Mouse (Mus musculus) spleen, embryonic (tissue): ENCODE data around the gene Hras.

Experiments
- CTCF ChIA-PET: fragments of 350-600 bp; sonication (Branson Sonifier 250); formaldehyde crosslinking; loops from one replicate; lab custom pipeline; 2022; lab: Charles Lee

Hras gene

DNA sequence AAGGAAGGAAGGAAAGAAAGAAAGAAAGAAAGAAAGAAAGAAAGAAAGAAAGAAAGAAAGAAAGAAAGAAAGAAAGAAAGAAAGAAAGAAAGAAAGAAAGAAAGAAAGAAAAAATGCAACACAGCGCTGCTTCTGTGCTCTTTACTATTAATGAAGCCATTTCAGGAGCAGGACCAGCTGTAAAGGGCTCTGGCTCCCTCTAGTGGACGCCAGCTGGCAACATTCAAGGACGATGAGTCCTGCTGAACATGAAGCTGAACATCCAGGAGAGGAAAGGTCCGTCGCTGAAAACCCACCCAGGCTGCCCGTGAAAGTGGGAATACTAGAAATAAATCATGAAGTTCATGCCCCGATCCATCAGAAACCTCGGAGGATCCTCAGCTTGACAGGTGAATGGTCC, 17.6 kb downstream of the Hras start:
- CTCF ChIA-PET: interaction anchor here (0.6 to 1.3 kb wide), 4 partner anchors 103 to 234 kb away, joined by 3 to 7 read pairs (median 4); no protein-coding TSS in a partner anchor

DNA sequence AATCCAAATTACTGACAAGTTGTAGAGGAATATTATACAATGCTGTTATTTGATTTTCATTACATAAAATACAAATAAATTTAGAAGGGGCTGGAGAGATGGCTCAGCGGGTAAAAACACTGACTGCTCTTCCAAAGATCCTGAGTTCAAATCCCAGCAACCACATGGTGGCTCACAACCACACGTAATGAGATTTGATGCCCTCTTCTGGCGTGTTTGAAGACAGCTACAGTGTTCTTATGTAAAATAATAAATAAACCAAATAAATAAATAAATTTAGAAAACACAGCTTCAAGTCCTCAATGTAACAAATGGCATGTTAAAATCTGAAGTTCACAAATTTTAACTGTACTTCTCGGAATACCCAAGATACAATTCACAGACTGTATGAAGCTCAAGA, 18.7 kb downstream of the Hras start:
- CTCF ChIA-PET: interaction anchor here (0.6 to 1.3 kb wide), 4 partner anchors 40 to 273 kb away, joined by 3 to 14 read pairs (median 4); no protein-coding TSS in a partner anchor

DNA sequence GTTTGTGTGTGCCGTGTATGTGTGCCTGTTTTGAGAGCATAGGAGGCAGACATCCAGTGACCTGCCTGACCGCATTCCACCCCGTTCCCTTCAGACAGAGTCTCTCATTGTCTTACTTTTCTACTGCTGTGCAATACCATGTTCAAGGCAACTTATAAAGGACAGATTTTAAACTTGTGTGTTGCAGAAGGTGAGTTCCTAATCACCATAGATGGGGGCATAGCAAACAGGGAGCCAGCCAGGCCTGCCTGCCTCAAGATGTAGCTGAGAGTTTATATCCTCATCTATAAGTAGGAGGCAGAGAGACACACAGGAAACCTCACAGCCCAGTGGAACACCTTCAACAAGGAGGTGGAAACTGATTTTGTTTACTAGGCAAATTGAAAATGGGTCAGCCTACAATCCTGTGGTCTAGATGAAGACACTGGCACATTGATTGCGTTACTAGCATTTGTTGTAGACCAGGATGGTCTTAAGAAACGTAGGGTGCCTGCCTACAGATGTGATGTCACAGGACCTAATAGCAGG, 20.4 kb downstream of the Hras start:
- CTCF ChIA-PET: interaction anchor here (0.6 kb wide), 1 partner anchor 696 kb away, joined by 3 read pairs; no protein-coding TSS in a partner anchor

DNA sequence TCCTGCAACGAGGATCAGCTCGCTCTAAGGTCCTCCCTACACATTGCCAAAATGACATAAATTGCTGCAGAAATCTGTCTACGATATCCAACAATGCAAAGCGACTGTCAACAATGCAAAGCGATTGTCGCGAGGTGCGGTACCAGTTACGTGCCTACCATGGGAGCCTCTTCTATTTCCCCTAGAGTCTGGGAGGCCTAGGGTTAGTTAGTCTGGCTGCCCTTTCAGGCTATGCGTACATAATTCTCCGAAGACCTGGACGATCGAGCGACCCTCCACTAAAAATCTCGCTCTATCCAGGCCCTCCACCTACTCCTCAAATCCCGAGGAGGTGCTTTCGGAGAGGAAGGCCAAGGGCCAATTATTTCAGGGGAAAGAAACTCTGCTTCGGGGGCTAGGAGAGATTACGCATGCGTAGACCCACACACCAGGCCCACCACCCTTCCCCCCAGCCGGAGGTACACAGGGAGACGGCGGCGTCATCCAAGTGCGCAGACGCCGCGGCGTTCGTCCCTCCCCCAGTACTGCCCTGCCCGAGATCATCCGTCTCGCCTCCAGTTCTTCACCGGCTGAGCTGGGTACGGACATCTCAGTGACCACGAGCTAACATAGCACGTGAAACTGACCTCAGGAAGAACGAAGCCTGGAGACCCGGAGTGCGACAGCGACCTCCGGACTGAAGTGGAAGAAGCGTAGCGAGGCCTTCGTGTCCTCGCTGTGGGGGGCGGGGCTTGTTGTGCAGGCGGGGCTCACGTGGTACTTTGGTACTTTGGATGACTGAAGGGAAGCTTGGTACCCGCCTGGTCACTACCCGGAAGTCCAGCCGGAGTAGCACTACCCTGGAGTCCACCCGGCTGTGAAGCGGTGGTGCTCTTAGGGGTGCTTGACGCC, 21.4 kb downstream of the Hras start, which contains the start of gene Rnh1:
Gene Rnh1, minus strand, starts transcription at position 742 of the 891 bp plus-strand sequence.
- CTCF ChIA-PET: interaction anchor here (0.8 kb wide), 1 partner anchor 731 kb away, joined by 3 read pairs; no protein-coding TSS in a partner anchor

DNA sequence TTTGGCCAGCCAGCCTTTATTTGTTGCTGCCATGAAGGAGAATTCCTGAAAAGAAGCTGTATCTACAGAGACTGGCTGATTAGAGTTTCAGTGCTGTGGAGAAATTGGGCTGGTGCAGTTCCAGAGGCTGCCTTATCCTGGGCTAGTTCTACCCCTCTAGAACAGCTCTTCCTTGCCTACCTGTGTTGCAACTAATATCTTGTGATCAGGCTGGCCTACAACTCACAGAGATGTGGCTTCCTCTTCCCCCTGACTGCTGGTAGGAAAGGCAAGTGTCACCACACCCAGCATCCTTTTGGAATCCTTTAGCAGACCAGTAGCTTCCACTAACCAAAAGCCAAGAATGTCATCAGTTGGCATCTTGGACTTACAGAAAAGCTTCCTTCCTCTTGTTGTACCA, 23.9 kb downstream of the Hras start:
- CTCF ChIA-PET: no interaction called here

DNA sequence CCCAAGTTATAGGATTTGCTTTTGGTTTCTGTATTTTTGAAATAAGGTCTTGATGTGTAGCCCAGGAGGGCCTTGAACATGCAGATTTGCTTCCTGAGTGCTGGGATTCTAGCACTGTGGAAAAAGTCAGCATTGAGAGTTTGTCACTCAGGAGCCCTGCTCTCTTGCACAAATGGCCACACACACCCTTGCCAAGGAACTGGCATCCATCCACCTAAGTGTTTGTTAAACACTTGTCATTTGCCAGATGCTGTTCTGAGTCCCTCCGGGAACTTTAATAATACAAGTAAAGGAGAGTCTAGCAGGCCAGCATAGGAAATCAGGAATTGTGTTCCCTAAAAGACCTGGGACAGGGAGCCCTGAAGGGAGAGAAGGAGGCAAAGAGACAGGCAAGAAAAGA, 24.5 kb downstream of the Hras start:
- CTCF ChIA-PET: no interaction called here

DNA sequence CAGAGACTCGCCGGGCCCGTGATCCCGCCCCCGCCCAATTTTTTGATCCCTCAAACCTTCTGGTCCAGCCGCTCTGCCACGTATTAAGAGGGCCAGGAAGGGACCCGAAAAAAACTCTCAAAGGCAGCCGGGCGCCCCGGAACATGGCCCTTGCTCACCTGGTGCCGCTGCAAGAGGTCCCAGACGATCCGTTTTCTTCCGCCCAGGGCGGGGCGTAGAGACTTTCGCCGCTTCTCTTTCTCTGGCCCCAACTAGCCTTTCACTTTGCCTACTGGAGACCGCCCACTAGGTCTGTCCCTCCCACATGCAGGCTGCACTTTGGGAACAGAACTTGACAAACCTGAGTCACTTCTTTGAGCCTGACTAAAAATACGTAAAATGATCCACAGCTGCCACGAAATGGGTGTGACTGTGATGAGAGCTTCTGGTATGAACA, 25.3 kb downstream of the Hras start:
- CTCF ChIA-PET: interaction anchor here (0.5 kb wide), 1 partner anchor 147 kb away, joined by 11 read pairs; no protein-coding TSS in a partner anchor

DNA sequence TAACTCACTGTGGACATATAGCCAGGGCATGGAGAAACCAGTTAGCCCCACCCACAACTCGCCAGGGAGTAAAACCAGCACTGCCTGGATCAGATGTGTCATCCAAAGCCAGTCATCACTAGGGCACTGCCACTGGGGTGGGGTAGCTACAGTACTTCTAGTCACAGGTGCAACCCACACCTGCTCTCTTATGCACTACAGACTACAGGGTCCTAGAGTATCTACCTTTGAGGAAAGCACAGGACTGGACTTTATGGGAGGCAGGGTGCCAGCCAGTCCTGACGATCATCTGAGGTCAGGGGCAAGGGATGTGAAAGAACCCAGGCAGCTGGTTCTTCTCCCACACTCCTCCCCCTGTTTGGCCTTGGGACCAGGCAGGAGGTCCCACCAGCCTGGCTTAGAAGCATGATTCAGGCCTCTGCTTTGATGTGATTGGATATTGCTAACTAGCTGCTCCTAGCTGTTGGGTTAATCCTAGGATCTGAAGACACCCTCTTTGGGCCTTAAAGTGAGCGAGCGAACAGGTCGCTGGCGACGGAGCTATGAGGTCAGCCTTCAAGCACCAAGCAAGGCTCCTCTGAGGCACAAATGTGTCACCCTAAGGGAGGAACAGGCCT, 25.8 kb downstream of the Hras start:
- CTCF ChIA-PET: interaction anchor here (0.5 kb wide), 1 partner anchor 147 kb away, joined by 11 read pairs; no protein-coding TSS in a partner anchor

DNA sequence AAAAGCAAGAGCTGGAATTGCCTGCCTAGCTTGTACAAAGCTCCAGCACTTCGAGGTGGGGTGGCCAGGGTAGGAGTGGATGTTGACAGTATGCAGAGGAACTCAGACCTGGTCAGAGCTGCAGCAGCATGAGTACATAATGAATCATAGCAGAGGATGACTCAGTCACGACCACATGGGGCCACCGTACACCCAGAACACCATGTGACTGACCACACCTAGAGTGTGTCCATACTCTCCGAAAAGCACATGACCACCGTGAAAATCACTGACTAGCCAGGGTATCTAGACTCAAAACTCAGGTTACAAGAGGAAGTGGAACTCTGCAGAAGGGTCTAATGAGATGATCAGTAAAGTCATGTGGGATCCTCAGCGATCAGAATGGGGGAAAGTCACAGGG, 29.0 kb downstream of the Hras start:
- CTCF ChIA-PET: no interaction called here

DNA sequence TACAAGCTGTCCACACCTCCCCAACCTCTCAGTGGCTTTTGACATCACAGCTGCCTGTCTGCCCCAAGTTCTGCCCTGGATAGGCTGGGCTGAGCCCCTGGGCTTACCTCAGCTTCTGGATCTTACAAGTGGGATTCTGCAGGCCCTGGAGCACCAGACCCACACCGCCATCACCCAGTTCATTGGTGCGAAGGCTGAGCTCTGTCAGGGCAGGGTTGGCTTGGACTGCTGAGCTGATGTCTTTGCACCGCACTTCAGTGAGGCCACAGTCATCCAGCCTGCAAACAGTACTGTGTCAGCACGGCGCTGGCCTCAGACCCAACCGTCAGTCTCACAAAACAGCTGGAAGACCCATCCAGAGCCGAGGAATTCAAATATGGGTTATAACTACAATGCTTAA, 29.4 kb downstream of the Hras start:
- CTCF ChIA-PET: no interaction called here

DNA sequence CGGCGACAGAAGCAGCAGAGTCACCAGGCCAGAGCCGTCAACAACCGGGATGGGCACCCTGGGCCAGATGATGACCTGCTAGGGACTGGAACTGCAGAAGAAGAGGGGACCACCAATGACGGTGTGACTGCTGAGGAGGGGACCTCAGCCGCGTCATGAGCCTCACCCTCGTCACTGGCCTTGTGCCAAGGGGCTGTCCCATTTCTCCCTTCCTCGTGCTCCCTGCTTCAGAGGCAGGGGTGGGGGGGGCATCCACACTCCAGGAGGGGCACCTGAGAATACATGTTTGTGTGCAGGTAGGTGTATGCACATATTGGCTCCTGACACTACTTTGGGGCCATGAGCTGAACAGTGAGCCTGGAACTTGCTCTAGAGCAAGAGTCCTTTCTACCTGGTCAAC, 38.4 kb downstream of the Hras start:
- CTCF ChIA-PET: no interaction called here

DNA sequence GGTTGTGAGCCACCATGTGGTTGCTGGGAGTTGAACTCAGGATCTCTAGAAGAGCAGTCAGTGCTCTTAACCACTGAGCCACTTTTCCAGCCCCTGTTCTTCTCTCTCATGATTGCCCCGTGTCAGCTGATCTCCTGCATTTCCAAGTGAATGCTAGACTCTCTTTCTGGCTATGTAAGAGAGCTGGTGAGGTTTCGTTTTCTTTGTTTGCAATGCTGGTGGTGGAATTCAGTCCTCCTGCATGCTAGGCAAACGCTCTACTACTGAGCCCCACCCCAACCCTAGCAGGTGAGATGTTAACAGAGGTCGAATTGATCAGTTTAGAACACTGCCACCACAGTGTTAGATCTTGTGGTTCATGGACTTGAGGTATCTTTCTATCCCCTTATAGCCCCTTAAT, 45.2 kb downstream of the Hras start:
- CTCF ChIA-PET: no interaction called here

DNA sequence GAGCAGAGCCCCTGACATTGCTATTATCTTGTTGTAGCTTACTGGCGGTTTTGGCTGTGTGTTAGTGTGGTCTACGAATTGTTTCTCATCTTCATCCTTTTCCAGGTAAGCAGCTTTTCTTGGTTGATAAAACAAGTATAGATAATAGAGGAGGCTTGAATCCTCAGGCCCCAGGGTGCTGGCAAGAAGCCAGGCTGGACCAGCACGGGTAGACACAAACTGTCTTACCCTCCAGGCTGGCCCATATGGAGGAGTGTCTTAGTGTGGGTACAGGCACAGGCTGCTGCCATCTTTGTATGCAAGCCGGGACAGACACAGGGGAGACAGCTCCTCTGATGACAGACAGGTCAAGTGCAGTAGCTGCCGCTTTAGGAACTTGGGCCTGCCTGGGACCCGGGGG, 46.8 kb downstream of the Hras start:
- CTCF ChIA-PET: no interaction called here

DNA sequence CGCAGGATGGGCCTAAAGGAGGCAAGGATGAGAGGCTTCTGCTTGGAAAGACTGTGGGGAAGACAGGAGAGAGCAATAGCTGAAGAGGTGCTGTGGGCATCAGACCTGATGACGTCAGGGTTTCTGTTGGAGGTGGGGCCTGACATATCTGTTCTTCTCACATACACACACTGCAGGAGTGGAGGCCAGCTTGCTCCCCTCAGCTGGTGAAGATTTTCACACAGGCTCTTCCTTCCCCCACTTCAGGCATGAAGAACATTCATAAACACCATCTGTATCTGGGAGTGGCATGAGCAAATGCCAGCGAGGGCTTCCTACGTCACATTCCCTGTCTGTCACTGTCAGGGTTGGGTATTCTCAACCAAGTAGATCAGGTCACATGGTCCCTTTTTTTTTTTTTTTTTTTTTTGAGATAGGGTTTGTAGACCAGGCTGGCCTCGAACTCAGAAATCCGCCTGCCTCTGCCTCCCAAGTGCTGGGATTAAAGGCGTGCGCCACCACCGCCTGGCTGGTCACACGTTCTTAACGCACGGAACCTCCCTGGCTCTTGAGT, 47.7 kb downstream of the Hras start:
- CTCF ChIA-PET: no interaction called here

DNA sequence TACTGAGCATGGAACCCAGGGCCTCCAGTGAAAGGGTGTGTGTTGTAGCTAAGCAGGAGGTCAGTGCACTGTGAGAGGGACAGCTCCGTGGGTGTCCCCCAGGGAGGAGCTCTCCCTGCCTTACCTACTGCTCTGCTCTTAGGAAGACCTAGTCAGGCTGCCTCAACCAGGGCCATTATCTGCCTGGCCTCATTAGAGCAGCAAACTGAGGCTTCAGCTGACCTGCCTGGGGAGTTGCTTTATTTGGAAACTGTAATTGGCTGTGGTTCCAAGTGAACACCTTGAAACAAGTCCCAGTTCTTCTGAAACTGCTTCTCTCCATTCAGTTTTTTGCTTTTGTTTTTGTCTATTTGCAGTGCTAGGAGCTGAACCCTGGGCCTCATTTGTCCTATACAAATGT, 48.4 kb downstream of the Hras start:
- CTCF ChIA-PET: no interaction called here

DNA sequence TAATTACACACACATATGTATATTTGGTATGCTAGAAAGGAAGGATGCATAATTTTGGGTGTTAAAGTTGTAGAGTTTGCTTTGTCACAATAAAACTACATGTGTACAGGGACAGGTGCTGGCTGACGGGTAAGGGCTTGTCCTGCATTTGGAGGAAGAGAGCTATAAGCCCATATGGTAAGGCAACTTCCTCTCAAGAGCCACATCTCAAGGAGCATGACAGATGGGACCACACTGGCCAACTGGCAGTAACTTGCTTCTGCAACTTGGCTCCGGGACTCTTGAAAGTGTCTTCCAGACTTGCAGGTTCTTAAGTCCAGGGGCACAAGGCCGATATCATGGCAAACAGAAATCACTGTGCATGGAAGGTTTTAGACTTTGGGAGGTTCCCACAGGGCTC, 49.2 kb downstream of the Hras start:
- CTCF ChIA-PET: no interaction called here

DNA sequence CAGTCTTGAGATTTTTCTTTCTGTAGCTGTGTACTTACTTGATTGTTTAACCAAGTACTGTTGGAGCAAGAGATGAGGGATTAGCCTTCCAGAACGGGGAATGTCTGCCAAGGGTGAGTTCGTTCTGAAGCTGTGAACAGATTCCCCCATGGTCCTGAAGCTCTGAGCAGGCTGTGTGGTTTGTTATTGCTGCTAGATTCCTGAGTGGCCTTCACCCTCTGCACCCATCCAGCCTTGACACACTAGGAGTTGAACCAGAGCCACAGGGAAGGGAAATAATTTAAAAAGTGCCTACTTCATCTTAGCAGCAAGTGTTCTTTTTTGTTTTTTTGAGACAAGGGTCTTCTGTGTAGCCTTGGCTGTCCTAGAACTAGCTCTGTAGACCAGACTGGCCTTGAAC, 49.9 kb downstream of the Hras start:
- CTCF ChIA-PET: interaction anchor here (0.5 to 0.6 kb wide), 2 partner anchors 234 to 245 kb away, joined by 3 to 4 read pairs; no protein-coding TSS in a partner anchor

DNA sequence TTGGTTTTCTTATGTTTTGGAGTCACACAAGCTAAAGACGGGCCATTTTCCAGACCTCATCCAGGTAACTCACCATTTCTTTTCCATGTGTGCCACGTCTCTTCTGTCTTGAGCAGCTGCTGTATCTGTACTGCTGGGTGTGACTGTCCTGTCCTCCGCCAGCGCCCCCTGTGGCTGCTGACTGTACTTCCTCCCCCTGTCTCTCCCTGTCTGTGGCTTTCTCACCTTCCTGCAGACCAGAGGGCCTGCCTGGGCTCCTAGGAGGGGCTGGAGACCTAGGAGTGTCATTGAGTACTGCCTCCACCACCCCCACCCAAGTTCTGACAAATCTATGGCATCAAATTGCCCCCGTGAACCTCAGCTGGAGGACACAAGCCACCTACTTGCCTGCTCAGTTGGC, 50.7 kb downstream of the Hras start:
- CTCF ChIA-PET: interaction anchor here (0.6 kb wide), 1 partner anchor 246 kb away, joined by 3 read pairs; no protein-coding TSS in a partner anchor

DNA sequence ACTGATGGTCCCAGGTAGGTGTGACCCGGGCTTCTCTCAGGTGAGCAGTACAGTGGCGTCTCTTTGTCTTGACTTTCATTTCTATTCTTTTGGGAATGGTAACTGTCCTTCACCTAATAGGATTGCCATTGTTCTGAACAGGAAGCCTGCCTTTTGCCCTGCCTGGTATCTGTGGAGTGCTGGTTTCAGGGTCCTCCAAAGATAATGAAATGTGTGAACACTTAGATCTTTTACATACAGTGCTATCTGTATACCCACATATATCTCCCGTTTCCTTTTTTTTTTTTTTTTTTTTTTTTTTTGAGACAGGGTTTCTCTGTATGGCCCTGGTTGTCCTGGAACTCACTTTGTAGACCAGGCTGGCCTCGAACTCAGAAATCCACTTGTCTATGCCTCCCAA, 52.5 kb downstream of the Hras start:
- CTCF ChIA-PET: no interaction called here
